Mouse (Mus musculus) brown adipose tissue, adult 24 weeks (tissue): Measurements from ENCODE around the gene Dach1. TPM values are rescaled to one million over a fixed set of nuclear protein-coding genes. Genes with fewer than 3 reads are reported as not detected.

Source experiments
- H3K27ac ChIP-seq: fragments of 200-500 bp; replicated peaks from 2 replicates; pipeline ENCODE4 v1.5.1; 2012; ENCODE audit warnings: low read depth, mild to moderate bottlenecking, low read length
- H3K4me1 ChIP-seq: fragments of 200-500 bp; 2 replicates; pipeline ENCODE4 v1.6.1; 2012; ENCODE audit warnings: low read length, mixed read lengths; ENCODE audit not compliant: control insufficient read depth, insufficient read depth, insufficient read length
- H3K4me3 ChIP-seq: fragments of 200-500 bp; 2 replicates; pipeline ENCODE4 v1.5.1; 2012; ENCODE audit warnings: low read depth, mild to moderate bottlenecking, low read length, moderate library complexity; ENCODE audit not compliant: insufficient read depth
- polyA plus RNA-seq: library from polyadenylated mRNA; stranded (reverse); fragments of >200 nt; gene quantifications from 2 replicates; pipeline ENCODE4 v1.2.4, GENCODE M21; 2012; ENCODE audit not compliant: missing spikeins, insufficient read depth, insufficient read length

Dach1 gene
- 1.5 and 2.3 TPM in 2 replicates for polyA plus RNA-seq

GRCm38 (mm10) chr14:98169421-98170076 lies at the start of gene Dach1:
TSS of gene Dach1 (minus strand) at chr14:98169765.
- Histone ChIP-seq H3K4me3 (peak within 1 kb of the TSS; percentile 85), H3K4me1 (peaks cover 2% of the 10 kb centered on the region; the same call in 1 of the 2 replicates), H3K27ac (peak within 1 kb of the TSS; percentile 86)

DNA sequence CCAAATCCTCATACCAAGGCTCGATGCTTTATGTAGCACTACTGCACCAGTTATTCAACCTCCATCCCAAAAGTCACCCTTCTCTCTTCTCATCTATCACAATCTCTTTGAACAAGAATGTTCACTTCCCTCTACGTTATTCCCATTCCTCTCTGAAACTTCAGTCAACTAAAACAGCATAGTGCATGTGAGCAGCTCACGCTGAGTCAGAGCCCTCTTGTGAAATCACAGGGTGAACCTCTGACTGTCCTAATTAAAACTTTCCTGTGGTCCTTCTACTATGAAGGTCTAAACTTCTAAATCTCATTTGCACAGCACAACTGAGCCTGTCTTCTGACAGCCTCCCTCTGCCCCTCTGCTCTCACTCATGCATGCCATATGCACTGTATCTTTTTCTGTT lies 30.5 kb upstream of the Dach1 start:
- H3K4me3 ChIP-seq = no peak overlapping the region
- H3K4me1 ChIP-seq = no peaks in the 10 kb centered on the region
- no peak overlapping the region for H3K27ac ChIP-seq

DNA sequence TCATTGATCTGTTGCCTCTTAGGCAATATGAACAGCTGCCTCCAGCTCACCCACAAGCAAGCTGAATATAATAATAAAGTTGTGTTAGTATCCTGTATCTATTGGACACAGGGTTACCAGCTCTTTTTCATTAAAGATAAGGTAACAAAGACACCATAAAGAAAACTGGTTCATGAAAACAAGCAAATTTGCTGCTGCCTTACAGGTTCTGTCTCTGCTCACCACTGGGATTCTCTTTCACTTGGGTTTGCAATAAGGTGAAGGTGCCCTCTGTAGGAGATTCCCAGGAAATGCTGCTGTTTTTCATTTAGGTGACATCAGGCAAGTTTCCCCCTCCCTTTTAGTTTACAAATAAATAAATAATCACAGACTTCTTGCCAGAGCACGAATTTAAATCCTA lies 12.0 kb upstream of the Dach1 start:
- Histone ChIP-seq H3K4me3 (no peak overlapping the region), H3K4me1 (no peaks in the 10 kb centered on the region), H3K27ac (no peak overlapping the region)

GRCm38 (mm10) chr14:98173831-98174230 lies 4.3 kb upstream of the Dach1 start:
- H3K4me1 ChIP-seq = peaks cover 2% of the 10 kb centered on the region; the same call in 1 of the 2 replicates
- H3K27ac ChIP-seq = no peak overlapping the region
- no peak overlapping the region for H3K4me3 ChIP-seq

DNA sequence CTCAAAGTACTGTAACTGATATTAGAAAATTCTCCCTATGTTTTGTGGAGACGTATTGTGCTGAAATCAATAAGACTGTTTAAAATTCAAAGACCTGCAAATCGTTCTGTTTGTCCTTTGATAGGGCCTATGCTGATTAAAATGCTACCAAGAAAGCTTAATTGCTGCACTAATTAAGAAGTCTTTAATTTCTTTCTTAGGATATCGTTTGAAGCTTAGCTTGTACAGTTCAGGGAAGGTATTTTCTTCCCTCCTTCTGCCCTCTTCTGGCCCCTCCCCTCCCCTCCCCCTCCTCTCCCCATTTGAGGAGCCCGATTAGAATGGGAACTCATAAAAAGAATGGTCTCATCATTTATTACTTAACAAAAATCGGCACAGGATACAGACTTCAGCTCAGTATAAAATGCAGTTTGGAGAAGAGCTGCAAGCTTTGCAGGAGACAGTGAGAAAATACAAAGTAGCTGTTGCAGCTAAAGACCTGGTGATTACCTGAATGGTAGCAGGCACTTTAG lies 2.9 kb upstream of the Dach1 start:
- Histone ChIP-seq H3K27ac (no peak overlapping the region), H3K4me1 (peaks cover 2% of the 10 kb centered on the region; the same call in 1 of the 2 replicates), H3K4me3 (no peak overlapping the region)

- Histone ChIP-seq H3K4me1 (peaks cover 2% of the 10 kb centered on the region; the same call in 1 of the 2 replicates), H3K27ac (peak overlapping the region; percentile 21; the same call in 1 of the 2 replicates), H3K4me3 (0 out of 2 replicates have a peak overlapping the region, but pooled peaks have one; percentile 10)
Observed at GRCm38 (mm10) chr14:98171861-98172260, 2.3 kb upstream of the Dach1 start.

- Histone ChIP-seq H3K4me1 (peaks cover 2% of the 10 kb centered on the region; the same call in 1 of the 2 replicates), H3K4me3 (peak overlapping the region; percentile 85), H3K27ac (peak overlapping the region; percentile 86)
Observed at GRCm38 (mm10) chr14:98168908-98169401, 610 bp downstream of the Dach1 start.

DNA sequence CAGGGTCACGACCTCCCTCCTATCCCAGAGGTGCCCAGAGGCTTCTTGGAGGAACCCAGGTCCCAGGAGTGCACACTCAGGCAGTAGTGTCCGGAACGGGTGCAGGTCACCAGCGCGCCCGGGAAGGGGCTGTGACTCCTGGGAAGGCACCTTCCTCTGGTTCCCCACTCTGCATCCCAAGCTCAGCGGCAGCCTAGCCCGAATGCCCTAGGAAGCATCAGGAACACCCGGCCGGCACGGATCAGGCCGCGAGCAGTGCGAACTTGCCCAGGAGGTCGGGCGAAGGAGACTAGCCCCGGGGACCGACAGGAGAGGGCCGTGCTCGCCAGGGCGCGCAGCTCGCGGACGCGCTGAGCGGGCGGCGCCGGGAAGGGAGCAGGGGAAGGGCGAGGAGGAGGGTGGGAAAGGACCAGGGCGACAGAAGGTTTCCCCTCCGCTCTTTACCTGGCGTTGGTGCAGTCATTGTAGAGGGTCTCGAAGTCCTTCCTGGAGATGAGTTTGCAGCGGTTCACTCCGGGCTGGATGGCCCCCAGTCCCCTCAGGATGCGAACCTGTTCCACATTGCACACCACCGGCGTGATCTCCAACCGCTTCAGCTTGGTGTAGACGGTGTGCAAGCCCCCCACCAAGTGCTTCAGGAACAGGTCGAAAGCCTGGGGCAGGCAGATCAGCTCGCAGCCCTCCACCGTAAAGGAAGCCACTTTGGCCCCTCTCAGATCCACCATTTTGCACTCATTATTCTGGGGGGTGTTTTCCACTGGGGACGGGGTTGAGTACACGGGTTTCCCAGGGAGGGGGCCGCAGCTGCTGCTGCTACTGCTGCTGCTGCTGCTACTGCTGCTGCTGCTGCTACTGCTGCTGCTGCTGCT lies 1.3 kb downstream of the Dach1 start:
- H3K27ac ChIP-seq = peak overlapping the region; percentile 86

DNA sequence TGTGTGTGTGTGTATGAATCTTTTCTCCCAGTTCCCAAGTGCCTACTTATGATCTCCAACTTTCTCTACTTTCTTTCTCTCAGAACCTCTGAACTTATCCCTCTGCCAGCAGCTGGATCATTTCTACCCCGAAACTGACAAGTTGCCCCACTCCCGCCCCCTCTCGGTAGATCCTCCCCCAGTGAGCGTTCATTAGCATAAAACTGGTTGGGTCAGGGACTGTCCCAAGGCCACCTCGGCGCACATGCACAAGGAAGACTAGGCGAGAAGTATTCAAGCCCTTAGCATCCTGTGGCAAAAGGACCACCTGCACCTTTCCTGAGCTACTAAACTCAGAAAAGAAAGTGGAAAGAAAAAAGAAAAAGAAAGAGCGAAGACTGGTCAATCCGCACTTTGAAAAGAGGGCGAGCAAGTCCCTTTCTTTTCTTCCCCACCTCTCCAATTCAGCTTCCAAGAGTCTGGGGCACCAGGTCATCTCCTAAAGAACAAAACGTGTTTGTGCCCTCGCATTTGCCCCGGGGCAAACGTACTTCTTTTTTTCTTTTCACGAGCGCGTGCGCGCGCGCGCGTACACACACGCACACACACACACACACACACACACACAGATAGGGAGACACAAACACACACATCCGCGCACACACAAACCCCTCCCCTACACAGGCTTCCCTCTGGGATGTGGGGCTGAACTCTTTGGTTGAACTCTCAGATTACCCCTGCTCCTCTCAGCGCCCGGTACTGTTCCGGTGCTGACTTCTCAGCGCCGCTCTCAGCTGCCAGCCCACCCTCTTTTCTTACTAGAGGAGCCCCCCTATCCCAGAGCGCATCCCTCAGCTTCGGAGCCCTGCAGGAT lies 2.2 kb downstream of the Dach1 start:
- Histone ChIP-seq H3K4me3 (peak overlapping the region; percentile 85), H3K4me1 (peaks cover 2% of the 10 kb centered on the region; the same call in 1 of the 2 replicates), H3K27ac (peak overlapping the region; percentile 86)

More for the DNA sequence above, 1.3 kb downstream of the Dach1 start:
- H3K4me3 ChIP-seq = peak overlapping the region; percentile 85
- H3K4me1 ChIP-seq = peaks cover 2% of the 10 kb centered on the region; the same call in 1 of the 2 replicates

GRCm38 (mm10) chr14:98166318-98166976 lies 3.1 kb downstream of the Dach1 start:
- Histone ChIP-seq H3K27ac (peak overlapping the region; percentile 63), H3K4me3 (peak overlapping the region; percentile 85)

DNA sequence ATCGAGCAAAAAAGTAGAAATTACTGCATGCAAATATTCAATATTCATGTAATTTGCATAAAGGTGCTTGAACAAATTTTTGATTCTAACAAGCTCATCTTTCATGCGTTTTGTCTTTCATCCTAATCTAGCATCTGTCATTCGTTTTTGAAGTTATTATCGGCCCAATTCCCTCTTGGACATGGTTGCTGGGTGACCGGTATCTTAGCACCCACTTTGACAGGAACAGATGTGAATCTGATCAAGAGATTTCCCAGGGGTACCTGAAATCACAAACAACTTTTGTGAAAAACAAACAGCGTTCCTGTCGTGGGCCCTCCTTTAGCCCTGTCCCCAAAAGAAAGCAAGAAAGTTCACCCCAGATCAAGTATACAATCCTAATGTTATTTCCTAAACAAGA lies 12.8 kb downstream of the Dach1 start:
- no peak overlapping the region for H3K4me3 ChIP-seq
- H3K4me1 ChIP-seq = no peaks in the 10 kb centered on the region
- no peak overlapping the region for H3K27ac ChIP-seq

More at GRCm38 (mm10) chr14:98166318-98166976, 3.1 kb downstream of the Dach1 start:
- no peaks in the 10 kb centered on the region for H3K4me1 ChIP-seq

- H3K4me3 ChIP-seq = no peak overlapping the region
- H3K4me1 ChIP-seq = no peaks in the 10 kb centered on the region
- H3K27ac ChIP-seq = no peak overlapping the region
Observed at GRCm38 (mm10) chr14:98155725-98156392, 13.7 kb downstream of the Dach1 start.

DNA sequence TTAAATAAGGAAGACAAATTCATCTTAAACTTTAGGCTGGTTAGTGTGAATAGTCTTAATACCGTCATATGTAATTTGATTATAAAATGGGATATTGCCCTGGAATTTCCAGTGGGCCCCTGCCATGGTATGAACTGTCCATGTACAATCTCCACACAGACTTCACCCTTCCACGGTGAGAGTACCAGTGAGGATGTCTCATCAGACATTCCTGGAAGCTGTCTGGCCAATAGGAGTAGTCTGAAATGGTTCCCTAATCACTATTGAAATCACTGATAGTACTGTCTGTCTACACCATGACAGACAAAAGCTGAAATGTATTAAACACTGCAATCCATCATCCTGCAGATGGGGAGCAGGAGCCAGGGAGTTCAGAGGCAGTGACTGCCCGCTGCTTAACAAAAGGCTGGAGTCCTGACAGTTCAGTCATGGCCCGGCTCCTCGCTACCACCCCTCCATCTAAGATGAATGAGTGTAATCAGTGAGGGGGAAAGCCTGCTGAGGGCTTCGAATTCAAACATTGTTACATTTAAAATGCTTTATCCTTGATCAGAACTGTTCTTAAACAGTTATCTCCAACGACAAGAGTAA lies 14.6 kb downstream of the Dach1 start:
- Histone ChIP-seq H3K4me1 (no peaks in the 10 kb centered on the region), H3K4me3 (no peak overlapping the region)

More for the DNA sequence above, 14.6 kb downstream of the Dach1 start:
- no peak overlapping the region for H3K27ac ChIP-seq
